In genomic region chr17:88553001-88553449, GRCm38 (mm10) we compare ENCODE assay signal across 9 mouse cellular contexts. TPM values are rescaled to one million over a fixed set of nuclear protein-coding genes. Genes with fewer than 3 reads are reported as not detected.
DNase-seq lines count a peak whose midpoint lies in the region; ATAC-seq lines count a peak whose summit lies in the region.
"Had no signal": no experiment of that assay in that cellular context is flagged by ENCODE, and none has a peak within 500 bp of the region (broad histone marks: within the 10 kb centered on the region; RNA-seq: fewer than 3 reads in every experiment).

No protein-coding gene starts in this region.

- H3K27me3 ChIP-seq in kidney, embryonic 16.5 days (ENCODE audit: insufficient read depth, low read length): no peaks in the 10 kb centered on the region
- no peaks in the 10 kb centered on the region for H3K27me3 ChIP-seq in embryonic facial prominence, embryonic 11.5 days (ENCODE audit: control insufficient read depth, insufficient read depth, low read length)

- WGBS in kidney, embryonic 16.5 days: 47% methylated on average over 8 of the region's 8 CpGs
- WGBS in embryonic facial prominence, embryonic 11.5 days: 28% methylated on average over 8 of the region's 8 CpGs

- H3K4me2 ChIP-seq in kidney, embryonic 16.5 days (replicated peaks; ENCODE audit: low read depth, low read length): no peak overlapping the region
- no peak overlapping the region for H3K4me2 ChIP-seq in embryonic facial prominence, embryonic 11.5 days (ENCODE audit: low read depth, low read length)

- no peak overlapping the region for H3K9ac ChIP-seq in kidney, embryonic 16.5 days (replicated peaks; ENCODE audit: low read length)
- no peak overlapping the region for H3K9ac ChIP-seq in embryonic facial prominence, embryonic 11.5 days (replicated peaks; ENCODE audit: low read length)

- H3K9me3 ChIP-seq in kidney, embryonic 16.5 days (ENCODE audit: low read length): no peaks in the 10 kb centered on the region
- H3K9me3 ChIP-seq in embryonic facial prominence, embryonic 11.5 days (replicated peaks; ENCODE audit: control insufficient read depth, low read length): no peaks in the 10 kb centered on the region

- ATAC-seq in CD4-positive, CD25-positive, alpha-beta regulatory T cell, adult 4 months: no peak
- peak; percentile 66 for ATAC-seq in kidney, embryonic 16.5 days (ENCODE audit: low FRiP score, low TSS enrichment)
- ATAC-seq in embryonic facial prominence, embryonic 11.5 days (replicated peaks; ENCODE audit: insufficient number of reproducible peaks, low FRiP score, low TSS enrichment, low read depth): peak; percentile 77

- H3K4me1 ChIP-seq in kidney, embryonic 16.5 days (ENCODE audit: insufficient read depth, low read length): peaks cover 9% of the 10 kb centered on the region
- peaks cover 4% of the 10 kb centered on the region; the same call in 1 of the 2 replicates for H3K4me1 ChIP-seq in embryonic facial prominence, embryonic 11.5 days (ENCODE audit: control insufficient read depth, insufficient read depth, low read length)

- H3K27ac ChIP-seq in kidney, embryonic 16.5 days (ENCODE audit: low read length): peak overlapping the region; percentile 32; the same call in 1 of the 2 replicates
- H3K27ac ChIP-seq in embryonic facial prominence, embryonic 11.5 days (replicated peaks; ENCODE audit: low read depth, low read length): no peak overlapping the region

- intact Hi-C loops in left cerebral cortex, postnatal 25 days (cut with DNase I): no loop called here

- peak; percentile 12 for DNase-seq in CD4-positive, CD25-positive, alpha-beta regulatory T cell, adult 2 months (ENCODE audit: low read depth, low spot score)
- DNase-seq in kidney, adult 11 months: no peak
- peak; percentile 4 for DNase-seq in embryonic facial prominence, embryonic 11.5 days (ENCODE audit: low spot score)
- DNase-seq in lung, postnatal 10 days: peak; percentile 53
- no peak for DNase-seq in left cerebral cortex, postnatal 25 days (ENCODE audit: low spot score in 2 of 2)
- DNase-seq in right cerebral cortex, postnatal 14 days: no peak
- DNase-seq: cerebellum, adult 8-10 months had no signal

- peaks cover 33% of the 10 kb centered on the region for H3K36me3 ChIP-seq in kidney, embryonic 16.5 days (ENCODE audit: insufficient read depth, low read length)
- H3K36me3 ChIP-seq in embryonic facial prominence, embryonic 11.5 days (replicated peaks; ENCODE audit: control insufficient read depth, insufficient read depth, low read depth, low read length): no peaks in the 10 kb centered on the region

- H3K4me3 ChIP-seq in kidney, embryonic 16.5 days (ENCODE audit: low read length): no peak overlapping the region
- no peak overlapping the region for H3K4me3 ChIP-seq in embryonic facial prominence, embryonic 11.5 days (ENCODE audit: low read depth, low read length)

RNA-seq across cellular contexts. Expression of gene Ppp1r21, which starts 23.1 kb away (rescaled TPM):
- polyA plus RNA-seq in CD4-positive, CD25-positive, alpha-beta regulatory T cell, adult 4 months (2017; shearing (Covaris generic)): 10 to 100 TPM; 26.4 to 39.4 TPM
- polyA plus RNA-seq in kidney, embryonic 16.5 days (2015; fragmentation: Nextera tagmentation; extraction: Ambion mirVana): 29.6 and 33.1 TPM in 2 replicates
- polyA plus RNA-seq in embryonic facial prominence, embryonic 11.5 days (2014; fragmentation: Nextera tagmentation; extraction: Ambion mirVana): 25.1 and 25.4 TPM in 2 replicates
- total RNA-seq in left cerebral cortex, postnatal 25 days (2021): 10 to 100 TPM; 84.6 to 85.9 TPM

RNA-seq across cellular contexts. Expression of gene Ston1, which starts 44.5 kb away (rescaled TPM):
- 1 to 10 TPM; 2.1 to 2.9 TPM for polyA plus RNA-seq in CD4-positive, CD25-positive, alpha-beta regulatory T cell, adult 4 months (2017; shearing (Covaris generic))
- polyA plus RNA-seq in kidney, embryonic 16.5 days (2015; fragmentation: Nextera tagmentation; extraction: Ambion mirVana): 6.3 and 9.3 TPM in 2 replicates
- 5.1 and 6.2 TPM in 2 replicates for polyA plus RNA-seq in embryonic facial prominence, embryonic 11.5 days (2014; fragmentation: Nextera tagmentation; extraction: Ambion mirVana)
- 1 to 10 TPM; 5.0 to 7.6 TPM for total RNA-seq in left cerebral cortex, postnatal 25 days (2021)

Comparison
In these comparisons a context has a peak if more than half of its experiments do, and no peak if none do; other contexts are left out.
1. DNase-seq: peak in CD4-positive, CD25-positive, alpha-beta regulatory T cell, adult 2 months (single experiment), embryonic facial prominence, embryonic 11.5 days (single experiment) and lung, postnatal 10 days (single experiment); none in kidney, adult 11 months (single experiment), left cerebral cortex, postnatal 25 days (0 of 2) and right cerebral cortex, postnatal 14 days (single experiment).